In genomic region chr19:11956636-11957035, GRCm38 (mm10) we compare ENCODE assay signal across 17 mouse cellular contexts.
"Had no signal": no experiment of that assay in that cellular context is flagged by ENCODE, and none has a peak within 500 bp of the region (broad histone marks: within the 10 kb centered on the region; RNA-seq: fewer than 3 reads in every experiment).

No protein-coding gene starts in this region.

- ATAC-seq: midbrain, embryonic 16.5 days had no signal

- DNase-seq: lung, adult 18-20 months; lung, embryonic 14.5 days; lung, postnatal 10 days; lung, postnatal 4 days; midbrain, embryonic 14.5 days; retina, postnatal 1 day; right cerebral cortex, adult 18-20 months; thymus, adult 2 months; thymus, postnatal 25 days had no signal

- H3K27me3 ChIP-seq: midbrain, embryonic 12.5 days; neural tube, embryonic 13.5 days; neural tube, embryonic 15.5 days; stomach, embryonic 15.5 days had no signal

- H3K4me3 ChIP-seq: midbrain, embryonic 10.5 days; midbrain, embryonic 12.5 days; myocyte; neural tube, embryonic 13.5 days; neural tube, embryonic 15.5 days; stomach, embryonic 15.5 days had no signal

- H3K36me3 ChIP-seq: midbrain, embryonic 10.5 days; midbrain, embryonic 12.5 days; neural tube, embryonic 13.5 days; neural tube, embryonic 15.5 days; stomach, embryonic 15.5 days had no signal

- H3K27ac ChIP-seq: midbrain, embryonic 10.5 days; midbrain, embryonic 12.5 days; neural tube, embryonic 13.5 days; neural tube, embryonic 15.5 days; stomach, embryonic 15.5 days; stomach, postnatal 0 days had no signal

- H3K4me1 ChIP-seq: midbrain, embryonic 10.5 days; midbrain, embryonic 12.5 days; neural tube, embryonic 13.5 days; neural tube, embryonic 15.5 days; stomach, embryonic 15.5 days had no signal

- H3K4me2 ChIP-seq: lung, embryonic 14.5 days; midbrain, embryonic 12.5 days; neural tube, embryonic 13.5 days; neural tube, embryonic 15.5 days; stomach, embryonic 15.5 days had no signal

- H3K9me3 ChIP-seq: midbrain, embryonic 10.5 days; midbrain, embryonic 12.5 days; neural tube, embryonic 13.5 days; neural tube, embryonic 15.5 days; stomach, embryonic 15.5 days had no signal

- H3K9ac ChIP-seq: lung, embryonic 14.5 days; midbrain, embryonic 12.5 days; neural tube, embryonic 13.5 days; neural tube, embryonic 15.5 days; stomach, embryonic 15.5 days had no signal
